Mouse (Mus musculus) kidney, embryonic 16.5 days (tissue): ENCODE results near the gene Camkmt. TPM values are rescaled to one million over a fixed set of nuclear protein-coding genes. Genes with fewer than 3 reads are reported as not detected.

ENCODE experiments used
- ATAC-seq: fragments of 200-750 bp; cut with Nextera tagmentation; 2 replicates; pipeline ENCODE4 v1.8.0; 2017; ENCODE audit warnings: moderate TSS enrichment; ENCODE audit not compliant: low FRiP score, low TSS enrichment
- H3K27ac ChIP-seq: fragments of 300-500 bp; sonication (generic); 2 replicates; pipeline ENCODE4 v1.5.1; 2014; ENCODE audit warnings: low read length
- H3K27me3 ChIP-seq: fragments of 300-500 bp; sonication (generic); 2 replicates; pipeline ENCODE4 v1.6.1; 2014; ENCODE audit warnings: low read length, control low read depth, mixed read lengths; ENCODE audit not compliant: insufficient read depth
- H3K36me3 ChIP-seq: fragments of 300-500 bp; sonication (generic); 2 replicates; pipeline ENCODE4 v1.6.1; 2014; ENCODE audit warnings: low read length, control low read depth, mixed read lengths; ENCODE audit not compliant: insufficient read depth
- H3K4me1 ChIP-seq: fragments of 300-500 bp; sonication (generic); 2 replicates; pipeline ENCODE4 v1.6.1; 2014; ENCODE audit warnings: low read length, control low read depth, mixed read lengths; ENCODE audit not compliant: insufficient read depth
- H3K4me2 ChIP-seq: fragments of 300-500 bp; sonication (generic); replicated peaks from 2 replicates; pipeline ENCODE4 v1.6.1; 2014; ENCODE audit warnings: low read depth, low read length
- H3K4me3 ChIP-seq: fragments of 300-500 bp; sonication (generic); 2 replicates; pipeline ENCODE4 v1.5.1; 2014; ENCODE audit warnings: mild to moderate bottlenecking, low read length
- H3K9ac ChIP-seq: fragments of 300-500 bp; sonication (generic); replicated peaks from 2 replicates; pipeline ENCODE4 v1.6.1; 2014; ENCODE audit warnings: low read length
- H3K9me3 ChIP-seq: fragments of 300-500 bp; sonication (generic); 2 replicates; pipeline ENCODE4 v1.6.1; 2016; ENCODE audit warnings: low read length, control low read depth
- WGBS: fragments of 180-500 bp; shearing (Covaris S2); extraction: QIAGEN DNeasy Blood & Tissue Kit; methylation state at CpG from one replicate; pipeline ENCODE4 v1.1.7; 2014; 5-methylcytosine and 5-hydroxymethylcytosine counted together
- polyA plus RNA-seq: library from polyadenylated mRNA; unstranded; fragments of >200 nt; fragmentation: Nextera tagmentation; extraction: Ambion mirVana; gene quantifications from 2 replicates; pipeline ENCODE4 v1.2.1, GENCODE M21; 2015

Camkmt gene
- polyA plus RNA-seq, 1 experiment from 2014 or later = 15.2 TPM

DNA sequence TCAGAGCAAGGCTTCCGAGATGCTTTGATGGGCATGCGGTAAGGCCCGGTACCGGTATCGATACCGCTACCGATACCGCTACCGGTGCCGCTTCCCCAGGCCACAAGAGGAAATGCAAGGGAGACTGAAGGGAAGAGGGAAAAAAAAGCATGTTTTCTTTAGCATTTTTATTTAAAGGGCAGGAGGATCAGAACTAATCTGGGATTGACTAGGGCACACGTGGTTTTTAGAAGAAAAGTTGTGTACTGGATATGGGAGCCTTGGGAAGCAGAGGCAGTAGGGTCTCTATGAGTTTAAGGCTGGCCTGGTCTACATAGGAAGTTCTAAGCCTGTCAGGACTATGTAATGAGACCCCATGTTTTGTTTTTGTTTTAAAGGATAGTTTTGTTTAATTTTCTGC lies 167.0 kb downstream of the Camkmt start:
- no peaks in the 10 kb centered on the region for H3K27me3 ChIP-seq
- no peak for ATAC-seq
- H3K4me1 ChIP-seq = no peaks in the 10 kb centered on the region
- WGBS = 69% methylated on average over 11 of the region's 11 CpGs
- no peaks in the 10 kb centered on the region for H3K36me3 ChIP-seq
- H3K4me2 ChIP-seq = no peak overlapping the region
- no peaks in the 10 kb centered on the region for H3K9me3 ChIP-seq
- H3K9ac ChIP-seq = no peak overlapping the region
- H3K27ac ChIP-seq = no peak overlapping the region
- H3K4me3 ChIP-seq = no peak overlapping the region

DNA sequence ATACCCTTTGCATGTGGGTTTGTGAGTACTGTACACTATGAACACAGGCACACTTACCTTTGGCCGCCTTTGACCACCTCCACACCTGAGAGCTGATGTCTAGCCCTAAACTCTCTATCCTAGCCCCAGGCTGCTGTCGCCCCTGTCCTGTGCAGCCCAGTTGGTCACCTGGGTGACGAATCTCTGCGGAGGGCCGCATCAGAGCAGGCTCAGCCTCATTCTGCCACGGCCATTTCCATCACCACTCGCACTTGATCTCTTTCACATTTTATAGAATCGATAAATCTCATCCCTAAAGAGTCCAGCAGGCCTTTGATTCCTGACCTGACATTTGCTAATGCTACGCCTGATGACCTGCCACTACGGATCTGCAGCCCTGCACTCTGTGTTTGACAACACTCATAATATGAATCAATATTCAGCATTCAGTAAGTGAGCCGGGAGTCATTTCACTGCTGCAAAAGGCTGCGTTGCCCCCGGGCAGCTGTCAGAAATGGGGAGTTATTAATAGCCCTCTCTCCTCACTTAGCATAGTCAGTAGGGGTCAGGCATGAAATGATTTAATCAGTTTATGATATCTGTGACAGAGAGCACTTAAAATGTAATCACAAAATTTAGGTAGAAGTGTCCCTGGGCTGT lies 168.5 kb downstream of the Camkmt start:
- WGBS = 72% methylated on average over 13 of the region's 13 CpGs

DNA sequence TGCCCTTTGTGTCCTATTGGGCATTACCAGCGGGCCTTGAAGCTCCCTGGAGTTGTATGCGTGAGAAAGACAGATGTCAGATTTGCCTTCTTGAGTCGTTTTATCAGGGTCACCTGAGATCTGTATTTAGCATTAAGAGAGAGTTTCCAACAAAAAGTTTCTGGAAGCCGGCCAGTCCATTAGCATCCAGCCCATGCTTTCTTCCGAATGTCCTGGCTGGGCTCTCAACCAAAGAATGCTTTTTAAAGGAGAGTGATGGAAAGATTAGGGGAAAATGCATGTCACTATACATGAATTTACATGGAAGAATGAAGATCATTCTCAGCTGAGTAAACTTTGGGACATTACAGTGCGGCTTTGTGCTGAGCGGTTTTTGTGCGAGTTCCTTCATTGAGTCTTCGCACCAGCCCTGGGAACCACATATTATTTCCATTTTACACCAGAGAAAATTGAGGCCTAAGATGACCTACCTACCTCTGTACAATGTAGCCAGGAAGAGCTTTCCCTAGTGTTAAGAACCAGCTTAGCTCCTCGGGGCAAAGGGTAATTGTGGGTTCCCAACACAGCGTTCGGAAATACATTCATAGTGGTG lies 176.6 kb downstream of the Camkmt start:
- H3K36me3 ChIP-seq = no peaks in the 10 kb centered on the region
- H3K9me3 ChIP-seq = no peaks in the 10 kb centered on the region
- no peak overlapping the region for H3K4me2 ChIP-seq
- H3K4me1 ChIP-seq = no peaks in the 10 kb centered on the region
- ATAC-seq = no peak
- H3K4me3 ChIP-seq = no peak overlapping the region
- no peaks in the 10 kb centered on the region for H3K27me3 ChIP-seq
- no peak overlapping the region for H3K27ac ChIP-seq
- H3K9ac ChIP-seq = no peak overlapping the region
- 80% methylated on average over 12 of the region's 12 CpGs for WGBS

More for the DNA sequence above, 168.5 kb downstream of the Camkmt start:
- H3K4me1 ChIP-seq = no peaks in the 10 kb centered on the region
- no peaks in the 10 kb centered on the region for H3K9me3 ChIP-seq
- no peak for ATAC-seq
- H3K27ac ChIP-seq = no peak overlapping the region
- no peak overlapping the region for H3K4me2 ChIP-seq
- H3K27me3 ChIP-seq = no peaks in the 10 kb centered on the region
- H3K36me3 ChIP-seq = no peaks in the 10 kb centered on the region
- H3K9ac ChIP-seq = no peak overlapping the region
- no peak overlapping the region for H3K4me3 ChIP-seq

DNA sequence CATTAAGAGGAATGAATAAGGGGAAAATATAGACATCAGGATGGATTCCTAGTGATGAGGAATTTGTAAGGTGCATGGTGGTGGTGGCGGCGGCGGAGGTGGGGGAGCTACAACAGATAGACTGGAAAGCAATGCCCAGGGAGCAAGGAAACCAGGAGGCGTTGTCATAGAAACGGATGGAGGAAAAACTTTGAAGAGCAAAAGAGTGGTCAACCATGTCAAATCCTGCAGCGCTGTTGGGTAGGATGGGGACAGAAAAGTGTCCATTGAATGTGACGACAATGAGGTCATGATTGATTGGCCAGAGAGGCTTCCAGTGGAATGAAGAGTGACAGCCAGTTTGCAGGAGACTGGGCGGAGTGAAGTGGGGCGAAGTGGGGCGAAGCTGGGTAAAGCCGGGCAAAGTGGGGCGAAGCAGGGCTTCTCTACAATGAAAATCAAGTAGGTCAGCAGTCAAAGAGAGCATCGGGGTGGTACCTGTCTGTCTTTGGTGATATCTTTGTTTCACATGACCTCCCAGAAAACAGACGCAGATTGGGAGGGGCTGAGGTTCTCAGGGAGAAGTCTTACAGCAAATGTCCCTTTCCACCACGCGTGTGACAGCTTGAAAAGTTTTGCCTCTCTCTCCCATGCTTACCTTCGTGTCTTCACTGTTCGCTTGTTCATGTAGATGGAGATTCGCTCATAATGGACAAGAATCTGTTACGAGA lies 181.3 kb downstream of the Camkmt start:
- no peak for ATAC-seq
- H3K27me3 ChIP-seq = no peaks in the 10 kb centered on the region
- no peak overlapping the region for H3K9ac ChIP-seq
- H3K4me3 ChIP-seq = no peak overlapping the region
- H3K27ac ChIP-seq = no peak overlapping the region
- no peaks in the 10 kb centered on the region for H3K9me3 ChIP-seq
- H3K4me1 ChIP-seq = no peaks in the 10 kb centered on the region
- H3K36me3 ChIP-seq = no peaks in the 10 kb centered on the region
- WGBS = 83% methylated on average over 20 of the region's 20 CpGs
- H3K4me2 ChIP-seq = no peak overlapping the region

DNA sequence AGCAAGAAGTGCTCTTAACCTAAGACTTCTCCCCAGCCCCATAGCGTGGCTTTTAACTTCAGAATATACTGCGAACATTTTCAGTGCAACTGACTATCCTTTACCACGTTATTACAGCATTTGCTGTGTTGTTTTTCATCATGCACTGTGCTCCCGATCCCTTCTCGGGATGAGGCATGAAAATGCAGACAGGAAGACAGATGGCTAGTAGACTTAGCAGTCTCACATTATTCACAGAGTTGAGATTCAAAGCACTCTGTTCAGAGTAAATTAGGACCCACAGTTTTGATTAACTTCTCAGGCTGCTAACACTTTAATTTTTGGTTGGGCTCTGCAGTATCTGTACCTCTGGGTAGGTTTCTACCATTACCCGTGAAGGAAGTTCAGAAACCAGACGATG lies 189.4 kb downstream of the Camkmt start:
- H3K4me2 ChIP-seq = no peak overlapping the region
- H3K36me3 ChIP-seq = no peaks in the 10 kb centered on the region
- ATAC-seq = no peak
- H3K27ac ChIP-seq = no peak overlapping the region
- no peak overlapping the region for H3K9ac ChIP-seq
- H3K4me1 ChIP-seq = no peaks in the 10 kb centered on the region
- no peaks in the 10 kb centered on the region for H3K27me3 ChIP-seq
- WGBS = 76% methylated on average over 7 of the region's 7 CpGs
- no peaks in the 10 kb centered on the region for H3K9me3 ChIP-seq
- no peak overlapping the region for H3K4me3 ChIP-seq

DNA sequence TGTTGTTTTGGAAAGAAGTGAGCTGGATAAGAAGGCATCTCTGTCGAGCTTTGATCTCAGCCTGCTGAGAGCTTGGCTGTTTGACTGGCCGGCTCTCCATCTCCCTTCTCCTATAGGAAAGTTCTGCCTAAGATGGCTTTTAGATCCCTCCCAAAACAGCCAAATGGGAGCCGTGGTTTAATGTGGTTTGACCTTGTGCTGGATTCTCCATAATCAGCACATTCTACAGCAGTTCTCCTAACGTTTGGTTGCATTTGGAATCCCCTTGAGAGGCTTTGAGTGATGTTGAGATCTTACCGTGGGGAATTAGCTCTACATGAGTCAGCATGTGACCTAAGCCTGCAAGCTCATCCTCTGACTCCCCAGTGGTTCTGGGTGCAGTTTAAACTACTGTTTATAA lies 192.1 kb downstream of the Camkmt start:
- Histone ChIP-seq H3K4me2 (no peak overlapping the region), H3K4me1 (no peaks in the 10 kb centered on the region), H3K9me3 (no peaks in the 10 kb centered on the region), H3K9ac (no peak overlapping the region), H3K4me3 (no peak overlapping the region), H3K27me3 (no peaks in the 10 kb centered on the region), H3K27ac (no peak overlapping the region), H3K36me3 (no peaks in the 10 kb centered on the region)
- WGBS = 67% methylated on average over 5 of the region's 5 CpGs
- no peak for ATAC-seq

DNA sequence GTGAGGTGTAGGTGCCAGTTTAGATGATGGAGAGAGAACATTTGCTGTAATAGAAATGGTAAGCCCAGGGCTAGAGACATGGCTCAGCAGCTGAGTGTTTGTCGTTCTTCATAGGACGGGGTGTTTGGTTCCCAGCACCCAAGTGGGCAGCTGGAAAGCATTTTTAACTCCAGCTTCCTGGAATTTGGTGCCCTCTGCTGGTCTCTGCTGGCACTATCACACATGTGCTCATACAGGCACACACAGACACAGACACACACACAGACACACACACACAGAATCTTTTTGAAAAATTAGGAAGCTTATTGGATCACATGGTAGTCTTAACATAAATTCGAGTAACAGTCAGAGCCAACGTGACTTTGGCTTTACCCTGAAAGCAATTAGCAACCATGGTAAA lies 200.8 kb downstream of the Camkmt start:
- H3K27ac ChIP-seq = no peak overlapping the region
- no peaks in the 10 kb centered on the region for H3K4me1 ChIP-seq
- no peak for ATAC-seq
- H3K9me3 ChIP-seq = 0 out of 2 replicates have a peak, but pooled peaks cover 4% of the 10 kb centered on the region
- WGBS = 91% methylated on average over 4 of the region's 4 CpGs
- H3K36me3 ChIP-seq = no peaks in the 10 kb centered on the region
- H3K4me3 ChIP-seq = no peak overlapping the region
- H3K4me2 ChIP-seq = no peak overlapping the region
- no peak overlapping the region for H3K9ac ChIP-seq
- no peaks in the 10 kb centered on the region for H3K27me3 ChIP-seq

DNA sequence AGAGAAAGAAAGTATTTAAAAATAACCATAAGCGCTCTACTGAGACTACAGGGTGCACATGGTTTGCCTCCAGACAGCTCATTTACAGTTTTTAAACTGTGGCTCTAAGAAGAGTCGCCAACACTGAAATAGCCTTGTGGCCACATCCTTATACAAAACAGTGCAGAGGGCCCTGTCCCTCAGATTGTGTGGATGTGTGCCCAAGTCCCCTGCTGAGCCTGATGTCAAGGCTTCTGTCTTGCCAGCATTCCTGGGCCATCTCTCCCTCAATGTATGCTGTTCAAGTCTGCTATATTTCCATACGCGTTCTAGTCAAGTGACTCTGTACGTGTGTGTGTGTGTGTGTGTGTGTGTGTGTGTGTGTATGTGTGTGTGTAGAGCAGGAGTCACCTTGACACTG lies 201.2 kb downstream of the Camkmt start:
- no peaks in the 10 kb centered on the region for H3K27me3 ChIP-seq
- no peak overlapping the region for H3K27ac ChIP-seq
- no peak for ATAC-seq
- H3K9me3 ChIP-seq = 0 out of 2 replicates have a peak, but pooled peaks cover 4% of the 10 kb centered on the region
- no peaks in the 10 kb centered on the region for H3K36me3 ChIP-seq
- no peak overlapping the region for H3K4me2 ChIP-seq
- H3K4me3 ChIP-seq = no peak overlapping the region
- H3K4me1 ChIP-seq = no peaks in the 10 kb centered on the region
- WGBS = 92% methylated on average over 5 of the region's 5 CpGs
- no peak overlapping the region for H3K9ac ChIP-seq

DNA sequence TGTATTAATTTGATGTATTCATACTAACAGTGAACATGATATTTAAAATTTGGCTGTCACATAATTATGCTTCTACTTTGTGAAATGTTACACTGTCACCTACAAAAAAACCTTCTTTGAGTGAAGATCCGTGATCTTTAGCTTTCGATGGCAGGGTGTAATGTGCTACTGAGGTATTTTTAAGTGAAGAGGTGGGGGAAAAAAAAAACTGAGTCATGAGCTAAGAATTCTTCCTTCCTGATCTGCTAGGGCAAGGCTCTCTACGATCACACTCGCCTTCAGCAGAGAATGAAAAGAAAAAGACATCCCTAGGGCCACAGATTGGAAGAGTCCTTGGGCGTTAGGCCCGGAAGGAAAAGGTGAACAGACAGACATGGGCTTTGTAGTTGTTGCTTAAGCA lies 201.9 kb downstream of the Camkmt start:
- ATAC-seq = no peak
- 82% methylated on average over 6 of the region's 6 CpGs for WGBS

DNA sequence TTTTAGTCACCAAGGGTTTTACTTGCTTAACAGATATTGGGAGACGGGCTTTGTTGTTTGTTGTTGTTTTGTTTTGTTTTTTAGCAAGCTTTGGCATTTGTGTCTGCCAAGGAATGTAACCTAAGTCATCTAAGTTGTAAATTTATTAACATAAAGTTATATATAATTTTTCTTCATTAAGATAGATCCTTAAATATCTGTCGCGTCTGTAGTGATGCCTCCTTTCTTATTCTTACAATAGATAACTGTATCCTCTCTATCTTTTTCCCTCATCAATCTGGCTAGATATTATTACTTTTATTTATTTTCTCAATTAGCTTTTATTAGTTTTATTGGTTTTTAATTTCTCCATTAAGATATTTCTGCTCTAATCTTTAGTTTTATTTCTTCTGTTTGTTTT lies 213.3 kb downstream of the Camkmt start:
- Histone ChIP-seq H3K9ac (no peak overlapping the region), H3K9me3 (no peaks in the 10 kb centered on the region), H3K27ac (no peak overlapping the region), H3K27me3 (no peaks in the 10 kb centered on the region), H3K4me2 (no peak overlapping the region), H3K36me3 (no peaks in the 10 kb centered on the region), H3K4me1 (no peaks in the 10 kb centered on the region), H3K4me3 (no peak overlapping the region)
- no peak for ATAC-seq
- 94% methylated on average over 3 of the region's 3 CpGs for WGBS

More for the DNA sequence above, 201.9 kb downstream of the Camkmt start:
- no peak overlapping the region for H3K4me3 ChIP-seq
- 0 out of 2 replicates have a peak, but pooled peaks cover 4% of the 10 kb centered on the region for H3K9me3 ChIP-seq
- H3K36me3 ChIP-seq = no peaks in the 10 kb centered on the region
- H3K4me1 ChIP-seq = no peaks in the 10 kb centered on the region
- H3K27me3 ChIP-seq = no peaks in the 10 kb centered on the region
- H3K4me2 ChIP-seq = no peak overlapping the region
- no peak overlapping the region for H3K27ac ChIP-seq
- H3K9ac ChIP-seq = no peak overlapping the region
